Mouse (Mus musculus) MEL (cell line): ENCODE data around the gene Prdm16.

ENCODE experiments used
- CTCF ChIP-seq, 3 experiments: IDR thresholded peaks in 2 of 3; conservative IDR thresholded peaks in 1 of 3; 2 replicates each; pipeline ENCODE4 v1.5.1; 2011 to 2012; ENCODE audit warnings: low read length in 3 of 3, low read depth in 2 of 3, mild to moderate bottlenecking in 2 of 3, improper control_type of control experiment in 1 of 3, inconsistent platforms in 1 of 3, mixed read lengths in 1 of 3, moderate library complexity in 1 of 3; ENCODE audit not compliant: control insufficient read depth in 1 of 3, insufficient read depth in 1 of 3, poor library complexity in 1 of 3, severe bottlenecking in 1 of 3
- EP300 ChIP-seq, 2 experiments: IDR thresholded peaks; 2 replicates each; pipeline ENCODE4 v1.6.1; 2011; ENCODE audit warnings: improper control_type of control experiment in 2 of 2, low read length in 2 of 2, low read depth in 1 of 2, mild to moderate bottlenecking in 1 of 2
- GATA1 ChIP-seq: IDR thresholded peaks from 2 replicates; pipeline ENCODE4 v1.6.1; 2011; ENCODE audit warnings: low read depth, low read length, improper control_type of control experiment
- NELFE ChIP-seq: IDR thresholded peaks from 2 replicates; pipeline ENCODE4 v1.6.1; 2011; ENCODE audit warnings: low read depth, low read length, improper control_type of control experiment
- TAL1 ChIP-seq: IDR thresholded peaks from 2 replicates; pipeline ENCODE4 v1.6.1; 2012; ENCODE audit warnings: mild to moderate bottlenecking, inconsistent platforms, low read length, moderate library complexity, mixed read lengths
- UBTF ChIP-seq: IDR thresholded peaks from 2 replicates; pipeline ENCODE4 v1.6.1; 2012; ENCODE audit warnings: low read depth, mild to moderate bottlenecking, inconsistent platforms, low read length, improper control_type of control experiment, moderate library complexity, borderline replicate concordance; ENCODE audit not compliant: insufficient read depth
- ZC3H11A ChIP-seq: IDR thresholded peaks from 2 replicates; pipeline ENCODE4 v1.6.1; 2012; ENCODE audit warnings: low read depth, mild to moderate bottlenecking, inconsistent platforms, low read length, improper control_type of control experiment
- ZMIZ1 ChIP-seq: IDR thresholded peaks from 2 replicates; pipeline ENCODE4 v1.6.1; 2012; ENCODE audit warnings: low read depth, mild to moderate bottlenecking, inconsistent platforms, low read length, improper control_type of control experiment, moderate library complexity

GRCm38 (mm10) chr4:154438610-154439009 lies 198.1 kb downstream of the Prdm16 start:
- no peak for TF ChIP-seq TAL1
- no peak for TF ChIP-seq CTCF (IDR thresholded peaks at IDR 0.05 in 2 of 3, conservative IDR thresholded peaks at IDR 0.05 in 1 of 3; ENCODE audit: control insufficient read depth in 1 of 3, insufficient read depth in 1 of 3, low read depth in 2 of 3, low read length in 3 of 3, poor library complexity in 1 of 3, severe bottlenecking in 1 of 3)
- TF ChIP-seq GATA1: no peak
- no peak for TF ChIP-seq ZMIZ1
- no peak for TF ChIP-seq UBTF
- TF ChIP-seq ZC3H11A: no peak
- TF ChIP-seq EP300 (IDR thresholded peaks at IDR 0.05; ENCODE audit: low read depth in 1 of 2, low read length in 2 of 2): no peak
- no peak for TF ChIP-seq NELFE
